Mouse (Mus musculus): ENCODE data around the gene Aip. TPM values are rescaled to one million over a fixed set of nuclear protein-coding genes. Genes with fewer than 3 reads are reported as not detected.

The Aip gene
- polyA plus RNA-seq, 1 experiment from 2014 or later: 55.2 TPM

DNA sequence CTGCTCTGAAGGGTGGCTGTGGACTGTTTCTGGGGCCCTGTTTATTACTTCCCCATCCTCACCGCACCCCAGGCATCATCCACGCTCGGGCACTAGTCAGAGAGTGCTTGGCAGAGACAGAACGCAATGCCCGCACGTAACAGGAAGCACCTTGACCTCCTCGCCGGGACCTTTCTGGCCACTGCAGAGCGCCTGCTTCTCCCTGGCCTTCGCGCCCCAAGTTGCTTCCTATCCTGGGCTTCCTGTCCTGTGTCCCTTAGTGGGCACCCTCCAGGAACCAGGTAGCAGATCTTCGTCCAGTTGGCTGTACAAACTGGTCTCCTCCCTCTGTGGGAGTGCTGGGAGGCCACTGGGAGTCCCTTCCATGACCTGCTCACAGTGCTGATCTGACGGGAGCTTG is 27.2 kb downstream of the Aip start:
- Histone ChIP-seq H3K4me1 (peaks cover 58% of the 10 kb centered on the region), H3K4me3 (peak overlapping the region; percentile 64; the same call in 1 of the 2 replicates), H3K27me3 (ENCODE audit: poor library complexity, severe bottlenecking) (peaks cover 52% of the 10 kb centered on the region), H3K9me3 (no peaks in the 10 kb centered on the region), H3K36me3 (replicated peaks) (0 out of 2 replicates have a peak, but pooled peaks cover 5% of the 10 kb centered on the region), H3K27ac (no peak overlapping the region)
- no peak for DNase-seq (ENCODE audit: extremely low spot score, low spot score)
- 89% methylated on average over 13 of the region's 13 CpGs for WGBS

GRCm38 (mm10) chr19:4097441-4097825 is 28.2 kb downstream of the Aip start:
- Histone ChIP-seq H3K27ac (peak overlapping the region; percentile 91), H3K4me3 (peak overlapping the region; percentile 64), H3K36me3 (replicated peaks) (no peaks in the 10 kb centered on the region), H3K4me1 (peaks cover 58% of the 10 kb centered on the region), H3K27me3 (ENCODE audit: poor library complexity, severe bottlenecking) (peaks cover 42% of the 10 kb centered on the region), H3K9me3 (no peaks in the 10 kb centered on the region)
- DNase-seq (ENCODE audit: extremely low spot score, low spot score): no peak
- 2% methylated on average over 21 of the region's 21 CpGs for WGBS

GRCm38 (mm10) chr19:4096642-4097440 is 28.8 kb downstream of the Aip start, which contains the start of gene Cdk2ap2:
TSS of gene Cdk2ap2 (plus strand) at chr19:4097182.
- Histone ChIP-seq H3K4me3 (peak within 1 kb of the TSS; percentile 64), H3K4me1 (peaks cover 58% of the 10 kb centered on the region), H3K27ac (peak within 1 kb of the TSS; percentile 91), H3K27me3 (ENCODE audit: poor library complexity, severe bottlenecking) (peaks cover 36% of the 10 kb centered on the region), H3K9me3 (no peaks in the 10 kb centered on the region), H3K36me3 (replicated peaks) (no peaks in the 10 kb centered on the region)
- under 1% methylated on average over 65 of the region's 65 CpGs for WGBS
- peak; percentile 99 for DNase-seq (ENCODE audit: extremely low spot score, low spot score)

- no peak for DNase-seq (ENCODE audit: extremely low spot score, low spot score)
- WGBS: 68% methylated on average over 3 of the region's 3 CpGs
- H3K36me3 ChIP-seq (replicated peaks): no peaks in the 10 kb centered on the region
- H3K4me3 ChIP-seq: peak overlapping the region; percentile 64; the same call in 1 of the 2 replicates
- no peaks in the 10 kb centered on the region for H3K9me3 ChIP-seq
- no peak overlapping the region for H3K27ac ChIP-seq
- H3K4me1 ChIP-seq: peaks cover 48% of the 10 kb centered on the region
- peaks cover 26% of the 10 kb centered on the region for H3K27me3 ChIP-seq (ENCODE audit: poor library complexity, severe bottlenecking)
Measured at GRCm38 (mm10) chr19:4095802-4096201, 29.9 kb downstream of the Aip start.

GRCm38 (mm10) chr19:4094774-4095303 is 30.8 kb downstream of the Aip start:
- peaks cover 19% of the 10 kb centered on the region for H3K27me3 ChIP-seq (ENCODE audit: poor library complexity, severe bottlenecking)
- no peak for DNase-seq (ENCODE audit: extremely low spot score, low spot score)
- no peak overlapping the region for H3K27ac ChIP-seq
- no peaks in the 10 kb centered on the region for H3K9me3 ChIP-seq
- H3K4me1 ChIP-seq: peaks cover 38% of the 10 kb centered on the region
- H3K4me3 ChIP-seq: no peak overlapping the region
- WGBS: 87% methylated on average over 5 of the region's 5 CpGs
- no peaks in the 10 kb centered on the region for H3K36me3 ChIP-seq (replicated peaks)

DNA sequence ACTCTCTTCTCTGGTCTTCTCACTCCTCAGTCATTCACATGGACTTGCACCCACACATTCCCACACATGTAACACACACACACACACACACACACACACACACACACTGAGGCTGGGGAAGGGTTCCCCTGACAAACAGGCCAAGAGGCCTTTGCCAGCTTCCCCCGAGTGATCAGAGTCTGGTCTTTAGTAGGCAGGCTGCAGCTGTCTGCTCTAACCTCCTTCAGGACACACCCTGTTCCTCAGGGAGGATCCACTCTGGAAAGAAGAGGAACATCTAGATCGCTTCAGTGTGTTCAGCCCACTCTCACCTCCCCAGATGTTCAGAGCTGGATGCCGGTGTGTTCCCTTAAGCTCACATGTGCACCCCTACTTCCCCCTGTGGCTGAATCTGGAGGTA is 31.3 kb downstream of the Aip start:
- Histone ChIP-seq H3K27me3 (ENCODE audit: poor library complexity, severe bottlenecking) (peaks cover 14% of the 10 kb centered on the region), H3K9me3 (no peaks in the 10 kb centered on the region), H3K4me3 (no peak overlapping the region), H3K27ac (no peak overlapping the region), H3K4me1 (peaks cover 33% of the 10 kb centered on the region), H3K36me3 (replicated peaks) (no peaks in the 10 kb centered on the region)
- no peak for DNase-seq (ENCODE audit: extremely low spot score, low spot score)
- 89% methylated on average over 3 of the region's 3 CpGs for WGBS

DNA sequence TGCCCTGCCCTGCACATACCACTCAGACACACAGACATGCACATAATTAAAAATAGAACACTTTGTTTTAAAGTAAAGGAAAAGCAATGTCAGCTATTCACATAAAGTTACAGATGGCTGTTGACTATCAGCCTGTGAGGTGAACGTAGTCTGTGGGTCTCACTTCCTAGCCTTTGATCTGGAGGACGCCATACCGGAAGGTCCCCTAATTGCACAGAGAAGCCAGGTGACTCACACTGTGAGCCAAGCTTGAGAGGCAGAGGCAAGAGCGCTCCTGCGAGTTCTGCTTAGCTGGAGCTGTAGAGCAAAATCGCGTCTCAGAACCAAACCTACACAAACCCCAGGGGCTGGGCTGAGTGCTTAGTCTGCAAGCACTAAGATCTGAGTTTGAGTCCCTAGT is 31.9 kb downstream of the Aip start:
- Histone ChIP-seq H3K4me1 (peaks cover 27% of the 10 kb centered on the region), H3K27me3 (ENCODE audit: poor library complexity, severe bottlenecking) (peaks cover 8% of the 10 kb centered on the region), H3K4me3 (no peak overlapping the region), H3K27ac (no peak overlapping the region), H3K9me3 (no peaks in the 10 kb centered on the region), H3K36me3 (replicated peaks) (no peaks in the 10 kb centered on the region)
- WGBS: 83% methylated on average over 7 of the region's 7 CpGs
- DNase-seq (ENCODE audit: extremely low spot score, low spot score): no peak

- no peak for DNase-seq (ENCODE audit: extremely low spot score, low spot score)
- no peak overlapping the region for H3K27ac ChIP-seq
- H3K4me1 ChIP-seq: peaks cover 17% of the 10 kb centered on the region
- H3K9me3 ChIP-seq: no peaks in the 10 kb centered on the region
- H3K4me3 ChIP-seq: no peak overlapping the region
- WGBS: 91% methylated on average over 3 of the region's 3 CpGs
- no peaks in the 10 kb centered on the region for H3K36me3 ChIP-seq (replicated peaks)
- peaks cover 3% of the 10 kb centered on the region; the same call in 1 of the 2 replicates for H3K27me3 ChIP-seq (ENCODE audit: poor library complexity, severe bottlenecking)
Measured at GRCm38 (mm10) chr19:4092750-4093149, 32.9 kb downstream of the Aip start.

DNA sequence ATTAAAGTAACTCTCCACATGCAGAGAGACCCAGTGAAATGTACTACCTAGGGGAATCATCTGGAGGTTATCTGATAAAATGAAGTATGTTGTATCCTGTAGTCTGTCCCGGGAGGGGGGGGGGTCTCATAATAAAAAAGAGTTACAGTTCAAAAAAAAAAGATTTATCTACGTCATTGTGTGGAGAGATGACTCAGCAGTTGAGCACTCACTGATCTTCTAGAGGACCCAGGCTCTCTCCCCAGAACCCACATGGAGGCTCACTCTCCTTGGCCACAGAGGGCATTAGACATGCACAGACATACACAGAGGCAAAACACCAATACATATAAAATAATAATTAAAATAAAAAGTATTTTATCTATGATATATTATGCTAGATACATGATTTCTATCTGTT is 34.3 kb downstream of the Aip start:
- DNase-seq (ENCODE audit: extremely low spot score, low spot score): no peak
- WGBS: 68% methylated on average over 2 of the region's 2 CpGs
- H3K27ac ChIP-seq: no peak overlapping the region
- no peak overlapping the region for H3K4me3 ChIP-seq
- peaks cover 3% of the 10 kb centered on the region; the same call in 1 of the 2 replicates for H3K27me3 ChIP-seq (ENCODE audit: poor library complexity, severe bottlenecking)
- peaks cover 6% of the 10 kb centered on the region for H3K4me1 ChIP-seq
- no peaks in the 10 kb centered on the region for H3K36me3 ChIP-seq (replicated peaks)
- H3K9me3 ChIP-seq: no peaks in the 10 kb centered on the region

- DNase-seq (ENCODE audit: extremely low spot score, low spot score): no peak
- no peaks in the 10 kb centered on the region for H3K4me1 ChIP-seq
- no peaks in the 10 kb centered on the region for H3K36me3 ChIP-seq (replicated peaks)
- H3K9me3 ChIP-seq: no peaks in the 10 kb centered on the region
- WGBS: 88% methylated on average over 3 of the region's 3 CpGs
- H3K27me3 ChIP-seq (ENCODE audit: poor library complexity, severe bottlenecking): peaks cover 3% of the 10 kb centered on the region; the same call in 1 of the 2 replicates
- no peak overlapping the region for H3K27ac ChIP-seq
- H3K4me3 ChIP-seq: no peak overlapping the region
Measured at GRCm38 (mm10) chr19:4090446-4090845, 35.2 kb downstream of the Aip start.

- WGBS: 67% methylated on average over 6 of the region's 6 CpGs
- Histone ChIP-seq H3K36me3 (replicated peaks) (no peaks in the 10 kb centered on the region), H3K4me1 (0 out of 2 replicates have a peak, but pooled peaks cover 2% of the 10 kb centered on the region), H3K4me3 (no peak overlapping the region), H3K27me3 (ENCODE audit: poor library complexity, severe bottlenecking) (peaks cover 9% of the 10 kb centered on the region; the same call in 1 of the 2 replicates), H3K9me3 (no peaks in the 10 kb centered on the region), H3K27ac (no peak overlapping the region)
- DNase-seq (ENCODE audit: extremely low spot score, low spot score): no peak
Measured at GRCm38 (mm10) chr19:4089128-4089527, 36.5 kb downstream of the Aip start.

DNA sequence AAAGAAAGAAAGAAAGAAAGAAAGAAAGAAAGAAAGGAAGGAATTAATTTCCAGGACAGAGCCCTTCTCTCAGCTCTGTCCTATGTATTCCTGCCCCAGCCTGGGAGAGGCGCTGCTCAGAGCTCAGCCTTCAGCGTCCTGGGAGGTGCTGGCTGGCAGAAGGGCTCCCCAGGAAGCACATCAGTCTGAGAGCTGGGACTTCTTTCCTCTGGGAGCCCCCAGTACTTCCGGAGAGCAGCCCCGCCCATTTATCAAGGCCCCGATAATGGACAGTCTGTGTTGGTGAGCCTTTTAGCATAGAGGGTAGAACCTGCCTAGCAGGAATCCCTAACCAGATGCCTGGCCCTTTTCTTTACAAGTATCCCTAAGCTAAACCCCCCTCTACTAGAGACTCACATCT is 37.5 kb downstream of the Aip start:
- H3K36me3 ChIP-seq (replicated peaks): no peaks in the 10 kb centered on the region
- no peaks in the 10 kb centered on the region for H3K9me3 ChIP-seq
- peaks cover 6% of the 10 kb centered on the region; the same call in 1 of the 2 replicates for H3K4me1 ChIP-seq
- no peak overlapping the region for H3K4me3 ChIP-seq
- DNase-seq (ENCODE audit: extremely low spot score, low spot score): no peak
- no peak overlapping the region for H3K27ac ChIP-seq
- H3K27me3 ChIP-seq (ENCODE audit: poor library complexity, severe bottlenecking): peaks cover 17% of the 10 kb centered on the region
- 50% methylated on average over 5 of the region's 5 CpGs for WGBS

DNA sequence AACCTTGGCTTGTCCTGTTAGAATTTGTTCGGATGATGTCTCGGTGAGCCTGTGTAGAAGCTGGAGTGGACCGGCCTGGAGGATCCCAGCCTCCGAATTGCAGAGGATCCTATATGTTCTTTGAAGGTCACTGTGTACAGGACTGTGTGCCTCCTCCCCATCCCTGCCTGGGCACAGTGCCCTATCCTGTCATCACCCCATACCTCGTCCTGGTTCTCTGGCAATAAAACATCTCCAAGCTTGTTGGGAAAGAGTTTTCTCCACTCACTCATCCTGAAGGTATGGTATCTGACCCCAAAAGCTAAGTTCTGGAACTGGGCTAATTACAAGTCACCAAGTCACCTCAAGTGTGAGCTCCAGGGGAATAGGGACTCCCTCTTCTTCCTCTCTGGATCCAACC is 38.6 kb downstream of the Aip start:
- 93% methylated on average over 5 of the region's 5 CpGs for WGBS
- DNase-seq (ENCODE audit: extremely low spot score, low spot score): no peak

More for the DNA sequence above, 38.6 kb downstream of the Aip start:
- Histone ChIP-seq H3K4me1 (peaks cover 6% of the 10 kb centered on the region; the same call in 1 of the 2 replicates), H3K27ac (no peak overlapping the region), H3K9me3 (no peaks in the 10 kb centered on the region), H3K36me3 (replicated peaks) (no peaks in the 10 kb centered on the region), H3K4me3 (no peak overlapping the region), H3K27me3 (ENCODE audit: poor library complexity, severe bottlenecking) (peaks cover 26% of the 10 kb centered on the region)

Data from forebrain, embryonic 10.5 days (tissue).